Mouse (Mus musculus) embryonic stem cell, embryonic (primary cell): ENCODE measurements around the gene Lztfl1.
"Not testable (repeated sequence)": the region's sequence is repeated elsewhere in the genome, so short reads cannot be mapped to it uniquely, and the experiment has no call there.

Experiments
- CTCF ChIA-PET, 4 experiments: fragments of 300-600 bp in 2 of 4; fragments of 350-600 bp in 2 of 4; sonication (Branson Sonifier 250); formaldehyde crosslinking; loops; one replicate each; lab custom pipeline; 2022; ENCODE audit warnings: inconsistent platforms in 2 of 4; lab: Charles Lee
- POLR2A ChIA-PET, 4 experiments: fragments of 300-600 bp in 2 of 4; fragments of 350-600 bp in 2 of 4; sonication (Branson Sonifier 250); formaldehyde crosslinking; loops; one replicate each; lab custom pipeline; 2022; ENCODE audit warnings: antibody characterized with exemption in 4 of 4, inconsistent platforms in 1 of 4; lab: Charles Lee

Gene Lztfl1

GRCm38 (mm10) chr9:123717186-123718008 lies at the start of gene Lztfl1:
Gene Lztfl1 (minus strand): TSS chr9:123717697.
- CTCF ChIA-PET, result interaction anchor here in 3 of 4 experiments (0.5 to 0.7 kb wide), 4 partner anchors 139 to 559 kb away, joined by 3 to 8 read pairs (median 4); no protein-coding TSS in a partner anchor
- POLR2A ChIA-PET, result interaction anchor here in 2 of 4 experiments (0.7 to 1.8 kb wide), 7 partner anchors 8 to 564 kb away, joined by 3 to 6 read pairs (median 5); partner anchors contain the start of genes Ccr9 (in 1 of the 2), Fyco1 (in 1 of the 2), Sacm1l (in 1 of the 2) and Slc6a20a (in 1 of the 2)

DNA sequence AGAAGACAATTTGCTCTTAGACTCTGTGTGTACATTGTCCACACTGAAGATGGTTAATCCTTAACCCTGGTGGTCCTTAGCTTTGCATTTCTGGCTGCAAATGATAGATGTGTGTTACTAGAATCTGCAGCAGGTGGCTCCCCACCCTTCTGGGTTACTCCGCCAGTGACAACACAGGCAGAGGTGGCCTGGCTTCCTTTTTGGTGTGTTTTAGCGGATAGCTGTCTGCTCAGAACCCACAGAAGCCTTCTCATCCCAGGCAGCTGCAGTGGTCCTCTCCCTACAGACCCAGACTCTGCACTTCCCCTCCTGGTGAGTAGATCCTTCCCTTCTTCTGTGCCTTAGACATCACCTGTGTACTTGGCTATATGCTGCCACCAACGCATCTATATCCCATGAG lies 49.5 kb upstream of the Lztfl1 start:
- POLR2A ChIA-PET, result no interaction called here

DNA sequence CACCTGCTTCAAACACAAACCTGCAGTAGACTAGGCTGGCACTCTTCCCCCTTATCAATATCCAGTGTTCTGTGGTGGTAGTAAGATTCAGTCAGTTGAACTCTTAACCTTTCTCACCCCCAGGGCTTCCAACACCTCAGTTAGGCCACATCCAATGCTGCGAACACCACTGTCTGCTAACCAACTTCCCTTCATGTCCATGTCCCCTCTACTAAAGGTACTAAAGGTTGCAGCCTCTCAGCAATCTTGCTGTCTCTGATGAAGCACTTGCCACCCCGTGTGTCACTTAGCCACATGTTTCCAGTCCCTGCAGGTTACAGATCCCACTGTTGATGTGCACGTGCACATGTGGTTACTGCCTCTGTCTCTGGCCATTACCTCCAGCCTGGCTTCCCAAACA lies 46.3 kb upstream of the Lztfl1 start:
- ChIA-PET POLR2A (no interaction called here), CTCF (no interaction called here)

More for the DNA sequence above, 49.5 kb upstream of the Lztfl1 start:
- CTCF ChIA-PET, result no interaction called here

DNA sequence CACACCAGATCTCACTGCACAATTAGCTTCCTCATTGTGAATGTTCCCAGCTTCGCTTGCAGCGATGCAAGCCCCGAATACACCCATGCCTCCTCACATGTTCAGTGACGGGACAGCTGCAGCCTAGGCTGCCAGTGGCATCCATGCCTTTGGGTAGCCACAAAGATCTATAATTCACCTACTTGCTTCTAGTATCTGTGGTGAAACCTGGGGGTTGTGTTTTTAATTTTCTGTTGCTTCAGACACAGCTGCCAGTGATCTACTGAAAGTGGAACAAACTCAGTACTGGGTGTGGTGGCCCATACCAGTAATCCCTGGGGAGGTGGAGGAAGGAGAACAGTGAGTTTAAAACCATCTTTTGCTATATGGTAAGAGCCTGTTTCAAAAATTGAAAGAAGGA lies 45.4 kb upstream of the Lztfl1 start:
- CTCF ChIA-PET, result no interaction called here
- POLR2A ChIA-PET, result no interaction called here

DNA sequence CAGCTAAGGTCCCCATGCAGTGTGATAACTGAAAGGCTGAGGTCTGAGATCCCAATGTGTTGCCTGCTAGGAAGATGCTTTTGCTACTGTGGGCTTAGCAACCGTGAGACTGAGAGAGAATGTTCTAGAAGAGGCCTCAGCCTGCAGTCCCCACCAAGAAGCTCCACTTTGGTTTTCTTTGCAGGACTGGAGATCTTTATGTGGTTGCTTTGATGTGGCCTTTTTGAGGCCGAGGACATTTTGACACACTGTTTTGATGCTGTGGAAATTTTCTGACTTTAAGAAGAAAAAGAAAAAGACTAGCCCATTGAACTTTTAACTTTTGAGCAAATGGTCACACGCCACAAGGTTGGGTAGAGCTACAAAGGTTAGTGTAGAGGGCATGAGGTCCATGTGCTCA lies 43.3 kb upstream of the Lztfl1 start:
- POLR2A ChIA-PET, result interaction anchor here in 1 of 4 experiments (1.0 kb wide), 1 partner anchor 232 kb away, joined by 3 read pairs; the partner anchor contains the start of gene Sacm1l
- CTCF ChIA-PET, result interaction anchor here in 1 of 4 experiments (0.6 kb wide), 1 partner anchor 91 kb away, joined by 3 read pairs; no protein-coding TSS in a partner anchor

DNA sequence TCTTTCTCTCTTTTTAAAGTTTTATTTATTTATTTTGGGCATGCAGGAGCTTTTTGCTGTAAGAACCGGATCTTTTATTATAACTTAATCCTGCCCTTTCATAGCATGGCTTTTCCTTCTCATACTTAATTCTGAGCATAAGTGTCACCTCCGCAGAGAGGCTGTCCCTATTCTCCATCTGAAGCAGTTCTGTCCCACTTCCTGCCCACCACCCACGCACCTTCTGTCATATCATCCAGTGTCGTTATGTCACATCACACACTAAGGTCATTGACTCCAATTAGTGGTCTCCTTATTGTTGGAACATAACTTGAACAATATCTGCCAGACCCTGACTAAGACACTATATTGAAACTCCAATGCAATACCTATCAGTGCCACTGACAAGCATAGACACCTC lies 41.1 kb upstream of the Lztfl1 start:
- CTCF ChIA-PET, result no interaction called here
- POLR2A ChIA-PET, result no interaction called here

- ChIA-PET POLR2A (no interaction called here), CTCF (no interaction called here)
These were observed 40.7 kb upstream of the Lztfl1 start for GRCm38 (mm10) chr9:123758156-123758555.

DNA sequence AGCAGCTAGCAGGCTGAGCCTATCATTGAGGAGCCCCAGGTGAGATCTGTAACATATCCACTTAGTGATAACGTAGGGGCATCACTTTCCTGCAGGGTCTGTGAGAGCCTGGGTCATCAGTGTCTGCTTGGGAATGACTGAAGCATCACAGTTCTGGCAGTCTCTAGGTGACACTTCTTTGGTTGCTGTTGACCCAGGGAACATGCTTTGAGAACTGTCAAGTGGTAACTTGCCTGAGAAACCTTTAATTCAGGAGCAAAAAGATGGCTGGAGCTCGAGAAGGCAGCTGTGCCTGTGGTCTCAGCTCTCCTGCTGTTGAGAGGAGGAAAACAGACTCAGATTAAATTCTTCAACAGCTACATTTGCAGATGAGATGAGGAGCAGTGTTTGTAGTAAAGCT lies 39.8 kb upstream of the Lztfl1 start:
- ChIA-PET POLR2A (no interaction called here), CTCF (no interaction called here)

DNA sequence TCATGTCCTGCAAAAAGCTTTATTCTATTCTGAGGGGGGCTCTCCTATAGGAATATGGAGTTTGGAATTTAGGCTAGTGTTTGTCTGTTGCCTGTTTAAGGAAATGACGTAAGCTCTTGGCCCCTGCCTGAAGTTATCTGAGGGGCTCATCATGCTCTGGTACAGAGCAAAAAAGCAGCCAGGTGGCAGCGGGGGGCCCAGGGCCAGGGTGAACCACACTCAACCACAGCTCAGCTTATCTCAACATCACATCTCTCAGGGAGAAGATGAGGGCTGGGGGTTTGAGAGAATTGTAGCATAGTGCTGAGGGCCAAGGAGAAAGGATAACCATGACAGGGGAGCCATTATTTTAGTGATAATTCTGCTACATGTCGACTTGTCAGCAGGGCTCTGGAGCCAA lies 39.3 kb upstream of the Lztfl1 start:
- ChIA-PET CTCF (no interaction called here), POLR2A (no interaction called here)

DNA sequence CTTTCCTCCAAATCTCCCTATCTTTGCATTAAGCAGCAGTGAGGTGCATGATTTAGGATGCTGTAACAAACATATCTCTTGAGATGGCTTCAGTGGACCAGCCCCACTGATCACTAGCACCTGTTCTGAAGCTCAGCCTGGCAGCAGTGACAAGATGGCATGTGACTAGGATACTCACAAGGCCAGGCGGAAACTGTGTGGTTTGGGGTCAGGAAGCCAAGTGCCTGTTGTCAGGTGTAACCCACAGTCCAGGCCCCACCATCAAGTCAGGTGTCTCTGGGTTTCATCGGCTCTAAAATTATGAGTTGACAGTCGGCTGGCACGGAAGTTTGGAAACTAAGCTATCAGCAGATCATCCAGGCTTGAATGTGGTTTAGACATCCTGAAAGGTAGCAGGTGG lies 36.8 kb upstream of the Lztfl1 start:
- ChIA-PET POLR2A (interaction anchor here in 2 of 4 experiments (0.8 to 0.9 kb wide), 2 partner anchors 23 to 97 kb away, joined by 3 read pairs; no protein-coding TSS in a partner anchor), CTCF (no interaction called here)

DNA sequence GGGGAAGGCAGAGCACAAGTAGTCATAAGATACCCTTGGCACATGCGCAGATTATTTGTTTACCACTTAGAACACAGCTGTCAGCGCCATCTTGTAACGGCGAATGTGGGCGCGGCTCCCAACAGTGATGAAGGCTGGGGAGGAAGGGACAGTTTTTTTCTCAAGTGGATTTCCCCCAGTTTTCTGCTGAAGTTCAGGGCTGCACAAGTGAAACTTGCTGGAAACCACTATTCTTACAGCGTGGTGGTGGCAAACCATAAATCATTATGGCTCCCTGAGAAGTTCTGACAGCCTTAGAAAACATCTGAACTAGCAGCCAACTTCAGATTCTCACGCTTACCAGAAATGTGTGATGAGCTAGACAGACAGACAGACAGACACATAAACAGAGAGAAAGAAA lies 32.2 kb upstream of the Lztfl1 start:
- POLR2A ChIA-PET, CTCF ChIA-PET: not testable (repeated sequence)

DNA sequence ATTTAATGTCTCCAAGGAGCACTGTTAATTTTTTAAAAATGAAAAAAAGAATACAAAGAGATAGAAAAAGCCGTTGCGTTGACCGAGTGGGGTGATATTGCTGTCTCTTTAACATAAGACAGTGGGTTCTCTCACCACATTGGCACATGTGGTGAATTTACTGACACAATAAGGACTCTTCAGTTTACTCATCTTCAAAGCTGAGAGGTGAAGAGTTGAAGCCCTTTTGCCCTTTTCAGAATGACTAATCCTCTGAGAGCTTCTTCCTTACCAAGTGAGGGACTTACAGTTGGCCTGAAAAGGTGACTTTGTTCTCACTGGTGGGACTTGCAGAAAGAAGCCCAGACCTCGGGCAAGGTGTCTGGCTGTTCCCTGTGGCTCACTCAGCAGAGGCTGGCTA lies 23.3 kb upstream of the Lztfl1 start:
- ChIA-PET CTCF (no interaction called here), POLR2A (no interaction called here)

DNA sequence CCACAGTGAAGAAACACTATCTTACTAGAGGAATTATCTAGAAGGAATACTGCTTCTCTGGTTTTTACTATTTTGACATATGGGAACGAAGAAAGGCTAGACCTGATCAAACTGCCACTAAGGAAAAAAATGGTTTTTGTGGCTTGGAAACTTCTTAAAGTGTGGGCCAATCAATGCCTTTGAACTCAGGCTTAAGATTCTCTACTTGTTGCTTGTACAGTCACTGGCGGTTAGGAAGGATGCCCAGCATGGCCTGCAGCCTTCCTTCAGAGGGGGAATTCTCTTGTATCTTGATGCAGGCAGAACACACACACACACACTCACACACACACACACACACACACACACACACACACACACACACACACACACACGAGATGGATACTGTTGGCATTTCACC lies 16.6 kb upstream of the Lztfl1 start:
- CTCF ChIA-PET, result no interaction called here
- POLR2A ChIA-PET, result no interaction called here

GRCm38 (mm10) chr9:123731271-123731670 lies 13.8 kb upstream of the Lztfl1 start:
- CTCF ChIA-PET, result no interaction called here
- POLR2A ChIA-PET, result interaction anchor here in 3 of 4 experiments (0.8 to 1.5 kb wide), 4 partner anchors 11 to 202 kb away, joined by 3 to 5 read pairs (median 4); partner anchors contain the start of genes Fyco1 (in 1 of the 3) and Sacm1l (in 1 of the 3)

GRCm38 (mm10) chr9:123722737-123723493 lies 5.4 kb upstream of the Lztfl1 start:
- ChIA-PET POLR2A (no interaction called here), CTCF (no interaction called here)

- ChIA-PET CTCF (interaction anchor here in 1 of 4 experiments (0.6 kb wide), 1 partner anchor 1215 kb away, joined by 3 read pairs; no protein-coding TSS in a partner anchor), POLR2A (interaction anchor here in 3 of 4 experiments (0.5 to 1.8 kb wide), 5 partner anchors 14 to 498 kb away, joined by 3 to 6 read pairs (median 4); partner anchors contain the start of genes Ccr9 (in 1 of the 3), Sacm1l (in 1 of the 3) and Slc6a20a (in 1 of the 3))
These were observed 1.2 kb downstream of the Lztfl1 start for GRCm38 (mm10) chr9:123716301-123716700.

GRCm38 (mm10) chr9:123713111-123713510 lies 4.4 kb downstream of the Lztfl1 start:
- POLR2A ChIA-PET, result no interaction called here
- CTCF ChIA-PET, result no interaction called here

DNA sequence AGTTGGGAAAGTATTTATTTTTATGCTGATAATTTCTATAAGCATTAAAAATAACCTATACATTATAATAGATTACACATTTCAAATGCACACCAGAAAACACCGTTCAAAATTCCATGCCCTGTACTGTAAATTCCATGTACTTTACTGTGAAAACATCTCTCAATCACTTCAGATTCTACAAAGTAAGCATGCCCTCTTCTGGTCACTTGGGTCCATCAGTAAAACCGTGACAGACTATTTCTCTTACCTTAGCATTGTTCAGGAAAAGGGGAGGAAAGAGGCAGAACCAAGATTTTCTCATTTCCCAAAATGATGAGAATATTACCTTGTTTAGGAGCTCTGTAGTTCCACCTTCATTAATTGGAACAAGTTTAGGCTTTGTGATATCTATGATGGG lies 8.3 kb downstream of the Lztfl1 start:
- ChIA-PET POLR2A (interaction anchor here in 1 of 4 experiments (0.5 to 1.5 kb wide), 2 partner anchors 8 to 64 kb away, joined by 3 read pairs; partner anchors contain the start of gene Lztfl1), CTCF (no interaction called here)

DNA sequence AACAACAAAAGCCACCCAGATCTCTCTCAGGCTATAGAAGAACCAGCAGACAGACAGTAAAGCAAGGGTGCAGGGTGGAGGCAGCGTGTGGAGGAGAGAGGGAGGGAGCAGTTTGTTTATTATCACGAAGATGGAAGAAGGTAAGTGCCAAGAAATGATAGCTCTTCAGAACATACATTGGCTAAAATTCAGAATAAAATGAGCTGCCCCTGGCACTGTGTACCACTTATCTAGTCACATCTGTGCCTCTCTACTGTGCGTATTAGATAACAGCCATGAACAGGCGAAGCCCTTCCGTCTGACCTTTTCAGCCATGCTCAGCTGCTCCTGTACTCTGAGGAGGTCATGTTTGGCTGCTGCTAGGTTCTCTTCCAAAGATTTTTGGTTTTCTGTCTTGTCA lies 15.7 kb downstream of the Lztfl1 start:
- ChIA-PET CTCF (no interaction called here), POLR2A (interaction anchor here in 1 of 4 experiments (0.9 kb wide), 1 partner anchor 15 kb away, joined by 3 read pairs; no protein-coding TSS in a partner anchor)
